Mouse (Mus musculus): ENCODE data around the gene Ano9. TPM values are rescaled to one million over a fixed set of nuclear protein-coding genes. Genes with fewer than 3 reads are reported as not detected.

Gene Ano9
- polyA plus RNA-seq, 2 experiments, result 4.3 to 8.0 TPM

DNA sequence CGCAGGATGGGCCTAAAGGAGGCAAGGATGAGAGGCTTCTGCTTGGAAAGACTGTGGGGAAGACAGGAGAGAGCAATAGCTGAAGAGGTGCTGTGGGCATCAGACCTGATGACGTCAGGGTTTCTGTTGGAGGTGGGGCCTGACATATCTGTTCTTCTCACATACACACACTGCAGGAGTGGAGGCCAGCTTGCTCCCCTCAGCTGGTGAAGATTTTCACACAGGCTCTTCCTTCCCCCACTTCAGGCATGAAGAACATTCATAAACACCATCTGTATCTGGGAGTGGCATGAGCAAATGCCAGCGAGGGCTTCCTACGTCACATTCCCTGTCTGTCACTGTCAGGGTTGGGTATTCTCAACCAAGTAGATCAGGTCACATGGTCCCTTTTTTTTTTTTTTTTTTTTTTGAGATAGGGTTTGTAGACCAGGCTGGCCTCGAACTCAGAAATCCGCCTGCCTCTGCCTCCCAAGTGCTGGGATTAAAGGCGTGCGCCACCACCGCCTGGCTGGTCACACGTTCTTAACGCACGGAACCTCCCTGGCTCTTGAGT is 28.5 kb upstream of the Ano9 start:
- no peaks in the 10 kb centered on the region for H3K4me1 ChIP-seq (ENCODE audit: control insufficient read depth, insufficient read depth, low read length)
- H3K4me2 ChIP-seq (replicated peaks; ENCODE audit: low read depth, low read length, severe bottlenecking), result no peak overlapping the region
- H3K9ac ChIP-seq (ENCODE audit: low read depth, low read length, severe bottlenecking), result no peak overlapping the region
- H3K4me3 ChIP-seq (replicated peaks; ENCODE audit: low read length), result no peak overlapping the region
- 94% methylated on average over 12 of the region's 12 CpGs for WGBS
- no peak for TF ChIP-seq POLR2A (IDR thresholded peaks at IDR 0.05; ENCODE audit: borderline replicate concordance, extremely low read depth, insufficient read depth, insufficient read length)
- H3K9me3 ChIP-seq (ENCODE audit: control insufficient read depth, low read length), result no peaks in the 10 kb centered on the region
- H3K27me3 ChIP-seq (ENCODE audit: control insufficient read depth, insufficient read depth, low read length), result no peaks in the 10 kb centered on the region
- DNase-seq (ENCODE audit: low spot score) (no peak), ATAC-seq (ENCODE audit: low FRiP score, low read depth) (no peak)
- no peak overlapping the region for H3K27ac ChIP-seq (replicated peaks; ENCODE audit: low read depth, low read length)
- H3K36me3 ChIP-seq (ENCODE audit: control insufficient read depth, insufficient read depth, low read length), result peaks cover 46% of the 10 kb centered on the region

DNA sequence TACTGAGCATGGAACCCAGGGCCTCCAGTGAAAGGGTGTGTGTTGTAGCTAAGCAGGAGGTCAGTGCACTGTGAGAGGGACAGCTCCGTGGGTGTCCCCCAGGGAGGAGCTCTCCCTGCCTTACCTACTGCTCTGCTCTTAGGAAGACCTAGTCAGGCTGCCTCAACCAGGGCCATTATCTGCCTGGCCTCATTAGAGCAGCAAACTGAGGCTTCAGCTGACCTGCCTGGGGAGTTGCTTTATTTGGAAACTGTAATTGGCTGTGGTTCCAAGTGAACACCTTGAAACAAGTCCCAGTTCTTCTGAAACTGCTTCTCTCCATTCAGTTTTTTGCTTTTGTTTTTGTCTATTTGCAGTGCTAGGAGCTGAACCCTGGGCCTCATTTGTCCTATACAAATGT is 27.8 kb upstream of the Ano9 start:
- Histone ChIP-seq H3K9ac (ENCODE audit: low read depth, low read length, severe bottlenecking) (no peak overlapping the region), H3K9me3 (ENCODE audit: control insufficient read depth, low read length) (no peaks in the 10 kb centered on the region), H3K4me1 (ENCODE audit: control insufficient read depth, insufficient read depth, low read length) (no peaks in the 10 kb centered on the region), H3K27me3 (ENCODE audit: control insufficient read depth, insufficient read depth, low read length) (no peaks in the 10 kb centered on the region), H3K4me3 (replicated peaks; ENCODE audit: low read length) (no peak overlapping the region), H3K27ac (replicated peaks; ENCODE audit: low read depth, low read length) (no peak overlapping the region), H3K4me2 (replicated peaks; ENCODE audit: low read depth, low read length, severe bottlenecking) (no peak overlapping the region), H3K36me3 (ENCODE audit: control insufficient read depth, insufficient read depth, low read length) (peaks cover 39% of the 10 kb centered on the region)
- 77% methylated on average over 1 of the region's 1 CpGs for WGBS
- ATAC-seq (ENCODE audit: low FRiP score, low read depth) (no peak), DNase-seq (ENCODE audit: low spot score) (no peak)
- TF ChIP-seq POLR2A (IDR thresholded peaks at IDR 0.05; ENCODE audit: borderline replicate concordance, extremely low read depth, insufficient read depth, insufficient read length), result no peak

GRCm38 (mm10) chr7:141144650-141145049 is 27.0 kb upstream of the Ano9 start:
- no peak overlapping the region for H3K27ac ChIP-seq (replicated peaks; ENCODE audit: low read depth, low read length)
- DNase-seq (ENCODE audit: low spot score) (no peak), ATAC-seq (ENCODE audit: low FRiP score, low read depth) (no peak)
- no peaks in the 10 kb centered on the region for H3K4me1 ChIP-seq (ENCODE audit: control insufficient read depth, insufficient read depth, low read length)
- H3K4me2 ChIP-seq (replicated peaks; ENCODE audit: low read depth, low read length, severe bottlenecking), result no peak overlapping the region
- H3K36me3 ChIP-seq (ENCODE audit: control insufficient read depth, insufficient read depth, low read length), result peaks cover 42% of the 10 kb centered on the region
- no peak for TF ChIP-seq POLR2A (IDR thresholded peaks at IDR 0.05; ENCODE audit: borderline replicate concordance, extremely low read depth, insufficient read depth, insufficient read length)
- no peak overlapping the region for H3K4me3 ChIP-seq (replicated peaks; ENCODE audit: low read length)
- 88% methylated on average over 3 of the region's 3 CpGs for WGBS
- H3K27me3 ChIP-seq (ENCODE audit: control insufficient read depth, insufficient read depth, low read length), result no peaks in the 10 kb centered on the region
- no peaks in the 10 kb centered on the region for H3K9me3 ChIP-seq (ENCODE audit: control insufficient read depth, low read length)
- H3K9ac ChIP-seq (ENCODE audit: low read depth, low read length, severe bottlenecking), result no peak overlapping the region

DNA sequence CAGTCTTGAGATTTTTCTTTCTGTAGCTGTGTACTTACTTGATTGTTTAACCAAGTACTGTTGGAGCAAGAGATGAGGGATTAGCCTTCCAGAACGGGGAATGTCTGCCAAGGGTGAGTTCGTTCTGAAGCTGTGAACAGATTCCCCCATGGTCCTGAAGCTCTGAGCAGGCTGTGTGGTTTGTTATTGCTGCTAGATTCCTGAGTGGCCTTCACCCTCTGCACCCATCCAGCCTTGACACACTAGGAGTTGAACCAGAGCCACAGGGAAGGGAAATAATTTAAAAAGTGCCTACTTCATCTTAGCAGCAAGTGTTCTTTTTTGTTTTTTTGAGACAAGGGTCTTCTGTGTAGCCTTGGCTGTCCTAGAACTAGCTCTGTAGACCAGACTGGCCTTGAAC is 26.3 kb upstream of the Ano9 start:
- no peak for TF ChIP-seq POLR2A (IDR thresholded peaks at IDR 0.05; ENCODE audit: borderline replicate concordance, extremely low read depth, insufficient read depth, insufficient read length)
- Histone ChIP-seq H3K9me3 (ENCODE audit: control insufficient read depth, low read length) (no peaks in the 10 kb centered on the region), H3K27ac (replicated peaks; ENCODE audit: low read depth, low read length) (no peak overlapping the region), H3K9ac (ENCODE audit: low read depth, low read length, severe bottlenecking) (no peak overlapping the region), H3K4me2 (replicated peaks; ENCODE audit: low read depth, low read length, severe bottlenecking) (no peak overlapping the region), H3K27me3 (ENCODE audit: control insufficient read depth, insufficient read depth, low read length) (no peaks in the 10 kb centered on the region), H3K4me1 (ENCODE audit: control insufficient read depth, insufficient read depth, low read length) (no peaks in the 10 kb centered on the region), H3K36me3 (ENCODE audit: control insufficient read depth, insufficient read depth, low read length) (peaks cover 46% of the 10 kb centered on the region), H3K4me3 (replicated peaks; ENCODE audit: low read length) (no peak overlapping the region)
- ATAC-seq (ENCODE audit: low FRiP score, low read depth), result no peak
- 83% methylated on average over 2 of the region's 2 CpGs for WGBS
- DNase-seq (ENCODE audit: low spot score), result no peak

GRCm38 (mm10) chr7:141143112-141143511 is 25.5 kb upstream of the Ano9 start:
- Histone ChIP-seq H3K27me3 (ENCODE audit: control insufficient read depth, insufficient read depth, low read length) (no peaks in the 10 kb centered on the region), H3K36me3 (ENCODE audit: control insufficient read depth, insufficient read depth, low read length) (peaks cover 43% of the 10 kb centered on the region), H3K4me3 (replicated peaks; ENCODE audit: low read length) (no peak overlapping the region), H3K9me3 (ENCODE audit: control insufficient read depth, low read length) (no peaks in the 10 kb centered on the region), H3K4me2 (replicated peaks; ENCODE audit: low read depth, low read length, severe bottlenecking) (no peak overlapping the region), H3K27ac (replicated peaks; ENCODE audit: low read depth, low read length) (no peak overlapping the region), H3K9ac (ENCODE audit: low read depth, low read length, severe bottlenecking) (no peak overlapping the region), H3K4me1 (ENCODE audit: control insufficient read depth, insufficient read depth, low read length) (no peaks in the 10 kb centered on the region)
- no peak for TF ChIP-seq POLR2A (IDR thresholded peaks at IDR 0.05; ENCODE audit: borderline replicate concordance, extremely low read depth, insufficient read depth, insufficient read length)
- 50% methylated on average over 5 of the region's 5 CpGs for WGBS
- DNase-seq (ENCODE audit: low spot score) (no peak), ATAC-seq (ENCODE audit: low FRiP score, low read depth) (no peak)

DNA sequence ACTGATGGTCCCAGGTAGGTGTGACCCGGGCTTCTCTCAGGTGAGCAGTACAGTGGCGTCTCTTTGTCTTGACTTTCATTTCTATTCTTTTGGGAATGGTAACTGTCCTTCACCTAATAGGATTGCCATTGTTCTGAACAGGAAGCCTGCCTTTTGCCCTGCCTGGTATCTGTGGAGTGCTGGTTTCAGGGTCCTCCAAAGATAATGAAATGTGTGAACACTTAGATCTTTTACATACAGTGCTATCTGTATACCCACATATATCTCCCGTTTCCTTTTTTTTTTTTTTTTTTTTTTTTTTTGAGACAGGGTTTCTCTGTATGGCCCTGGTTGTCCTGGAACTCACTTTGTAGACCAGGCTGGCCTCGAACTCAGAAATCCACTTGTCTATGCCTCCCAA is 23.7 kb upstream of the Ano9 start:
- TF ChIP-seq POLR2A (IDR thresholded peaks at IDR 0.05; ENCODE audit: borderline replicate concordance, extremely low read depth, insufficient read depth, insufficient read length), result no peak
- Histone ChIP-seq H3K4me3 (replicated peaks; ENCODE audit: low read length) (no peak overlapping the region), H3K4me2 (replicated peaks; ENCODE audit: low read depth, low read length, severe bottlenecking) (no peak overlapping the region), H3K27me3 (ENCODE audit: control insufficient read depth, insufficient read depth, low read length) (no peaks in the 10 kb centered on the region), H3K9ac (ENCODE audit: low read depth, low read length, severe bottlenecking) (no peak overlapping the region), H3K9me3 (ENCODE audit: control insufficient read depth, low read length) (no peaks in the 10 kb centered on the region), H3K36me3 (ENCODE audit: control insufficient read depth, insufficient read depth, low read length) (peaks cover 53% of the 10 kb centered on the region), H3K4me1 (ENCODE audit: control insufficient read depth, insufficient read depth, low read length) (no peaks in the 10 kb centered on the region), H3K27ac (replicated peaks; ENCODE audit: low read depth, low read length) (no peak overlapping the region)
- DNase-seq (ENCODE audit: low spot score), result no peak
- no peak for ATAC-seq (ENCODE audit: low FRiP score, low read depth)
- 94% methylated on average over 4 of the region's 4 CpGs for whole genome bisulfite sequencing

All from limb, embryonic 14.5 days (tissue).